Mouse (Mus musculus) cerebellum, adult 2 months (tissue): ENCODE data around the gene Rnf19b. TPM values are rescaled to one million over a fixed set of nuclear protein-coding genes. Genes with fewer than 3 reads are reported as not detected.
A peak's percentile ranks its signal among the peaks of the same experiment; 100 is the strongest.

Experiments
- DNase-seq, 2 experiments: peaks; one replicate each; pipeline ENCODE4 v3.0.0; 2021
- H3K27ac ChIP-seq: fragments of 200-500 bp; 2 replicates; pipeline ENCODE4 v1.5.1; 2012; ENCODE audit warnings: low read length, control low read depth, inconsistent platforms; ENCODE audit not compliant: insufficient read depth
- H3K27me3 ChIP-seq: fragments of 200-500 bp; 2 replicates; pipeline ENCODE4 v1.6.1; 2012; ENCODE audit warnings: inconsistent platforms, mild to moderate bottlenecking, low read length, moderate library complexity; ENCODE audit not compliant: control insufficient read depth, insufficient read depth
- H3K4me1 ChIP-seq: fragments of 200-500 bp; 2 replicates; pipeline ENCODE4 v1.6.1; 2011; ENCODE audit warnings: low read length; ENCODE audit not compliant: control insufficient read depth, insufficient read depth
- H3K4me3 ChIP-seq: fragments of 200-500 bp; replicated peaks from 2 replicates; pipeline ENCODE3; 2011; ENCODE audit warnings: mild to moderate bottlenecking, low read depth, low read length, control low read depth; ENCODE audit not compliant: insufficient read depth
- CTCF ChIP-seq: fragments of 200-500 bp; IDR thresholded peaks from 2 replicates; pipeline ENCODE4 v1.5.1; 2011; ENCODE audit warnings: low read depth, mild to moderate bottlenecking, control low read depth, low read length, moderate library complexity, borderline replicate concordance; ENCODE audit not compliant: insufficient read depth
- POLR2A ChIP-seq: fragments of 200-500 bp; IDR thresholded peaks from 2 replicates; pipeline ENCODE4 v1.6.1; 2011; ENCODE audit warnings: low read length, control low read depth, borderline replicate concordance; ENCODE audit not compliant: insufficient read depth
- WGBS: fragments of 180-500 bp; shearing (Covaris S2); methylation state at CpG from one replicate; pipeline ENCODE4 v1.1.7; 2018; 5-methylcytosine and 5-hydroxymethylcytosine counted together
- polyA plus RNA-seq: library from polyadenylated mRNA; depleted of rRNA; stranded (reverse); fragments of >200 nt; gene quantifications from 2 replicates; pipeline ENCODE4 v1.2.3, GENCODE M21; 2012; rRNA removed

Rnf19b gene
- polyA plus RNA-seq, 1 experiment: 137 TPM

GRCm38 (mm10) chr4:129130149-129130548 lies 72.1 kb downstream of the Rnf19b start:
- Histone ChIP-seq H3K4me3 (no peak overlapping the region), H3K4me1 (peaks cover 9% of the 10 kb centered on the region; the same call in 1 of the 2 replicates), H3K27me3 (no peaks in the 10 kb centered on the region), H3K27ac (no peak overlapping the region)
- peak; percentile 70 for TF ChIP-seq CTCF
- TF ChIP-seq POLR2A: no peak
- 6% methylated on average over 8 of the region's 8 CpGs for WGBS
- peak; percentile 46 to 66 for DNase-seq

DNA sequence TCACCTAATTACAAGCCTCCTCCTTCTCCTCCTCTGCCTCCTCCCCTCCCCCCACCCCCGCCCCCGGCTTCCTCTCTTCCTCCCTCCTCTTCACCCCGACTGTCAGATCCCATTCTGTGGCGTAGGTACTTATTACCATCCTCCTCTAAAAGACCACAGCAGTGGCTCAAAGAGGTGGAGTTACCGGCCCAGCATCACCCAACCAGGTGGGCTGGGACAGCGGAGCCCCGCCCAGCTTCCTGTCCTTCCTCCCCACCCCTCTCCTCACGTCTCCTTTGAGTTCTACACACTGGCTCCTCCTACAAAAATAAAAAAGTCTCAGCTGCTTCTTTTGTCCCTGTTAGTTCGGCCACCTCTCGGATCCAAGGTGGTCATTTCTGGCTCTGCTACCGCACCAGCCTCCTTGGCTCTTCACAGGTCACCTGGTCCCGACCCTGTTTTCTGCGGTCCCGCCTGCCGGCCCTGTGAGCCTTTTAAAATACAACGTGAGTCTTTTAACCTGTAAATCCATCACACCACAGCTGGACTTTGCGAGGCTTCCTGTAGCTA lies 72.8 kb downstream of the Rnf19b start:
- Histone ChIP-seq H3K4me1 (peaks cover 16% of the 10 kb centered on the region; the same call in 1 of the 2 replicates), H3K27ac (no peak overlapping the region), H3K4me3 (no peak overlapping the region), H3K27me3 (no peaks in the 10 kb centered on the region)
- WGBS: 52% methylated on average over 17 of the region's 17 CpGs
- TF ChIP-seq POLR2A (no peak), CTCF (no peak)
- no peak for DNase-seq

GRCm38 (mm10) chr4:129134799-129135585 lies 76.9 kb downstream of the Rnf19b start:
- peak; percentile 83 to 91 for DNase-seq
- Histone ChIP-seq H3K4me1 (peaks cover 36% of the 10 kb centered on the region), H3K27me3 (no peaks in the 10 kb centered on the region), H3K4me3 (peak overlapping the region; percentile 92), H3K27ac (peak overlapping the region; percentile 100)
- TF ChIP-seq POLR2A: peak; percentile 39; the same call in 1 of the 2 replicates
- peak; percentile 81 for TF ChIP-seq CTCF
- 3% methylated on average over 15 of the region's 15 CpGs for WGBS

Other genes starting within 250 kb of the Rnf19b start
- 107 and 129 TPM in 2 replicates for gene Trim62, start 174.7 kb upstream of the Rnf19b start, polyA plus RNA-seq
- 64.6 TPM in 2 replicates for gene Azin2, start 95.8 kb upstream of the Rnf19b start, polyA plus RNA-seq
- gene Ak2, start 66.3 kb upstream of the Rnf19b start, polyA plus RNA-seq: 43.9 and 45.7 TPM in 2 replicates
- 0.16 TPM in 2 replicates for gene Tmem54, start 47.3 kb downstream of the Rnf19b start, polyA plus RNA-seq
- gene Hpca, start 63.8 kb downstream of the Rnf19b start, polyA plus RNA-seq: 148 and 176 TPM in 2 replicates
- 192 TPM in 2 replicates for gene Fndc5, start 78.7 kb downstream of the Rnf19b start, polyA plus RNA-seq
- 28.5 and 31.3 TPM in 2 replicates for gene S100pbp, start 131.5 kb downstream of the Rnf19b start, polyA plus RNA-seq
- 104 and 107 TPM in 2 replicates for gene Yars, start 131.5 kb downstream of the Rnf19b start, polyA plus RNA-seq
- 15.6 and 18.5 TPM in 2 replicates for gene C77080, start 203.1 kb downstream of the Rnf19b start, polyA plus RNA-seq
- gene Sync, start 229.3 kb downstream of the Rnf19b start, polyA plus RNA-seq: 1.00 and 1.4 TPM in 2 replicates